Mouse (Mus musculus) C2C12 (cell line): ENCODE data around the gene Rbms2. TPM values are rescaled to one million over a fixed set of nuclear protein-coding genes. Genes with fewer than 3 reads are reported as not detected.
"Not testable (repeated sequence)": the region's sequence is repeated elsewhere in the genome, so short reads cannot be mapped to it uniquely, and the experiment has no call there.

ENCODE experiments used
- H3K27me3 ChIP-seq: one replicate; pipeline ENCODE4 v1.6.1; 2011; ENCODE audit not compliant: control insufficient read depth, insufficient read depth, insufficient read length
- H3K36me3 ChIP-seq: one replicate; pipeline ENCODE4 v1.6.1; 2011; ENCODE audit not compliant: control insufficient read depth, insufficient read depth
- H3K4me3 ChIP-seq: one replicate; pipeline ENCODE4 v1.5.1; 2011; ENCODE audit warnings: mild to moderate bottlenecking, control low read depth; ENCODE audit not compliant: poor library complexity, insufficient read depth, severe bottlenecking
- H3K79me2 ChIP-seq: one replicate; pipeline ENCODE4 v1.6.1; 2011; ENCODE audit not compliant: control insufficient read depth, insufficient read depth
- H3K79me3 ChIP-seq: one replicate; pipeline ENCODE4 v1.6.1; 2011; ENCODE audit warnings: low read depth, control low read depth
- H3ac ChIP-seq: one replicate; pipeline ENCODE3; 2011; ENCODE audit warnings: low read depth; ENCODE audit not compliant: control insufficient read depth, insufficient read length
- CEBPB ChIP-seq: IDR thresholded peaks from one replicate; pipeline ENCODE4 v1.6.1; 2011; ENCODE audit warnings: low read depth, mild to moderate bottlenecking, control low read depth, moderate library complexity
- CTCF ChIP-seq: IDR thresholded peaks from one replicate; pipeline ENCODE4 v1.5.1; 2011; ENCODE audit not compliant: control insufficient read depth, insufficient read depth, insufficient read length
- FOSL1 ChIP-seq: IDR thresholded peaks from one replicate; pipeline ENCODE4 v1.8.0; 2011; ENCODE audit warnings: mild to moderate bottlenecking, low read length; ENCODE audit not compliant: poor library complexity, insufficient read depth, severe bottlenecking
- MAX ChIP-seq: IDR thresholded peaks from one replicate; pipeline ENCODE4 v1.6.1; 2011; ENCODE audit warnings: mild to moderate bottlenecking, control low read depth
- MYOD1 ChIP-seq: IDR thresholded peaks from one replicate; pipeline ENCODE4 v1.6.1; 2011; ENCODE audit warnings: low read depth; ENCODE audit not compliant: control insufficient read depth, insufficient read length
- MYOG ChIP-seq: IDR thresholded peaks from one replicate; pipeline ENCODE4 v1.6.1; 2011; ENCODE audit not compliant: control insufficient read depth, insufficient read length; ENCODE audit errors: extremely low read depth
- USF1 ChIP-seq: IDR thresholded peaks from one replicate; pipeline ENCODE4 v1.6.1; 2011; ENCODE audit warnings: low read depth, mild to moderate bottlenecking, control low read depth, moderate library complexity
- polyA plus RNA-seq: library from polyadenylated mRNA; unstranded; fragments of >200 nt; fragmentation: generic; extraction: Trizol; gene quantifications from one replicate; pipeline ENCODE4 v1.2.1, GENCODE M21; 2012; ENCODE audit warnings: missing spikeins

The Rbms2 gene
- polyA plus RNA-seq, 1 experiment = 61.4 TPM

DNA sequence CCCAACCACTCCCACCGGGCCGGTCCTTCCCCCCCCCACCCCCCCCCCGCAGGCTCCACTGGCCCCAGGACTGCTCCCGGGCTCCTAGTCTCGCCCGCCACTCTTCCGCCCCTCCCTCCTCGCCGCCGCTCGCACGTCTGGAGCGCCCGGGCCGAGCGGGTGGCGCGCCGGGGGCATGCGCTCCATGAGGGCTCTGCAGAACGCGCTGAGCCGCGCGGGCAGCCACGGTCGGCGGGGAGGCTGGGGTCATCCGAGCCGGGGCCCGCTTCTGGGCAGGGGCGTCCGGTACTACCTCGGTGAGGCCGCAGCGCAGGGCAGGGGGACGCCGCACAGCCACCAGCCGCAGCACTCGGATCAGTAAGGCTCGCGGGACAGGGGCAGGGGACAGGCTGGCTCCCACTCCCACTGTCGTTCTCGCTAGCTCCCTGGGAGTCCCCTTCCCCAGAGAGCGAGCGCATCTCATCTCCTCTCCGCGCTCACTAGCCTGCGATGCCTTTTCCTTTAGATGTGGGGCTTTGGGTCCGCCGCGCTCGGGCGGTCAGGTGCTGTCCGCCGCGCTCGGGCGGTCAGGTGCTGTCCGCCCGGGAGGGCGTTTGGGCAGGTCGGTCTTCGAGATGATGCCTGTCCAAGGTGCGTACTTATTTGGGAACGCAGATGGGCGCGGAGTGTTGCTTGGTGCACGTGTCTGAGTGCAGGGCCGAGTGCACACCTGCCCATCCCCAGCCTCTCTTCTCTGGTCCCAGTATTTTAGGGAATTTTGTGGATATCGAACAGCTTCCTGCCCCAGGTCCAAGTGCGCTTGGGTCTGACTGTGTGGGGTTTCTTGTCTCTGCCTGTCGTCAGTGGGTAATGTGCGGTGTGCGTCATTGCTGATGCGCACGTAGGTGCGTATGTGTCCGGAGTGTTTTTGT lies 14.7 kb upstream of the Rbms2 start:
- peak; percentile 18 for TF ChIP-seq MAX
- no peak for TF ChIP-seq USF1
- no peaks in the 10 kb centered on the region for H3K79me3 ChIP-seq

DNA sequence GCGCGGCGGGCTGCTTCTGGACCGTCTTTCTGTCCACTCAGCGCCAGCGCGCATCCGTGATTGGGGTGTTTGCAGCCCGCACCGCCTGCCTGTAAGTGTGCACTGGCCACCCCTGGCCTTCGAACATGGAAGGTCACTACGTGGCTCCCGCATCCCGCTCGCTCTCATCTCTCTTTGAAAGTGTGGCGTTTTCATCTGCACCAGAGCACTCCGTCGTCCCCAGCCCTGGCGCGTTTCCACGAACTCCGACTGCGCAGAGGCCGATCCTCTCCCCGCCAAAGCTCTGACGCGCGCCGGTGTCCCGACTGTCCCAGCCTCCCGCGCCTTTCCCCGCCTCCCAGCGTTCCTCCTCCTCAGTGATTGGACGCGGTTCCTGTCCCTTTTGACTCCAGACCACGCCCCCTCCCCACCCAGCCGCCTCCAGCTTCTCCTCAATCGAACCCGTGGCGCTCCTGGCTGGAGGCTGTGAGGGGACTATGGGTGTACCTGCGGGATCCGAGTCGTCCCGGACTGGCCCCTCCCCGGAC lies 14.0 kb upstream of the Rbms2 start, which contains the start of gene Gls2:
Gene Gls2 (plus strand): TSS at position 434 of the 527 bp plus-strand sequence.
- no peaks in the 10 kb centered on the region for H3K36me3 ChIP-seq
- peak within 1 kb of the TSS; percentile 85 for H3ac ChIP-seq
- no peaks in the 10 kb centered on the region for H3K79me3 ChIP-seq
- TF ChIP-seq FOSL1 (no peak), MAX (no peak), CEBPB (no peak), MYOG (no peak), MYOD1 (no peak), CTCF (no peak), USF1 (no peak)
- no peaks in the 10 kb centered on the region for H3K79me2 ChIP-seq
- peak within 1 kb of the TSS; percentile 42 for H3K4me3 ChIP-seq
- H3K27me3 ChIP-seq = no peaks in the 10 kb centered on the region

More for the DNA sequence above, 14.7 kb upstream of the Rbms2 start:
- H3K27me3 ChIP-seq = no peaks in the 10 kb centered on the region
- peak overlapping the region; percentile 85 for H3ac ChIP-seq
- H3K79me2 ChIP-seq = no peaks in the 10 kb centered on the region
- H3K4me3 ChIP-seq = peak overlapping the region; percentile 42
- H3K36me3 ChIP-seq = no peaks in the 10 kb centered on the region

DNA sequence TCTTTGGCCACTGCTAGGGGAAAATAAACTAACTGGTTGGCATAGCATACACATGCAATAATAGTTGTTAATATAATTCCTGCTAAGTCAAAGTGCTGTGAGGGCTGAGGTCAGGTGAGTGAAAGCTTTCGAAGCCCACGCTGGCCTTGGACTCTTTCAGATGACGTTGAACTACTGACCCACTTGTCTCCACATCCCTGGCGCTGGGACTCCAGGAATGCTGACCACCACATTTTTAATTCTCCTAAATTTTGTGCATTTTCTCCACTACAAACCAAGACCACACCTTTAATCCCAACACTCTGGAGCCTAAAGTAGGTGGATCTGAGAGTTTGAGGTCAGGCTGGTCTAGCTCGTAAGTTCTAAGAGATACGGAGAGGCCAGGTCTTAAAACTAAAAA lies 13.0 kb upstream of the Rbms2 start:
- no peak overlapping the region for H3K4me3 ChIP-seq
- H3K27me3 ChIP-seq = no peaks in the 10 kb centered on the region
- no peaks in the 10 kb centered on the region for H3K36me3 ChIP-seq
- no peaks in the 10 kb centered on the region for H3K79me3 ChIP-seq
- TF ChIP-seq MYOG (no peak), FOSL1 (no peak), USF1 (no peak), MYOD1 (no peak), CTCF (no peak), MAX (no peak), CEBPB (no peak)
- no peaks in the 10 kb centered on the region for H3K79me2 ChIP-seq
- H3ac ChIP-seq = no peak overlapping the region

- not testable (repeated sequence) for H3ac ChIP-seq
Observed at GRCm38 (mm10) chr10:128192030-128192766, 12.1 kb upstream of the Rbms2 start.

GRCm38 (mm10) chr10:128191472-128191871 lies 11.4 kb upstream of the Rbms2 start:
- Histone ChIP-seq H3K4me3 (no peak overlapping the region), H3ac (no peak overlapping the region), H3K36me3 (no peaks in the 10 kb centered on the region), H3K79me3 (no peaks in the 10 kb centered on the region), H3K79me2 (no peaks in the 10 kb centered on the region), H3K27me3 (no peaks in the 10 kb centered on the region)
- TF ChIP-seq FOSL1 (no peak), USF1 (no peak), CTCF (no peak), CEBPB (no peak), MYOG (no peak), MYOD1 (no peak), MAX (no peak)

More at GRCm38 (mm10) chr10:128192030-128192766, 12.1 kb upstream of the Rbms2 start:
- not testable (repeated sequence) for H3K36me3 ChIP-seq, H3K79me2 ChIP-seq, H3K4me3 ChIP-seq, H3K27me3 ChIP-seq, H3K79me3 ChIP-seq
